ENCODE assay signal across 15 mouse cellular contexts in genomic region chr8:90058631-90059166, GRCm38 (mm10).
A peak's percentile ranks its signal among the peaks of the same experiment; 100 is the strongest.
DNase-seq lines count a peak whose midpoint lies in the region; ATAC-seq lines count a peak whose summit lies in the region.
"Had no signal": no experiment of that assay in that cellular context is flagged by ENCODE, and none has a peak within 500 bp of the region (broad histone marks: within the 10 kb centered on the region; RNA-seq: fewer than 3 reads in every experiment).

No protein-coding gene starts in this region.

- no peak overlapping the region for H3K4me2 ChIP-seq in midbrain, embryonic 13.5 days (replicated peaks)
- H3K4me2 ChIP-seq in midbrain, embryonic 14.5 days (ENCODE audit: low read length): no peak overlapping the region
- no peak overlapping the region; the same call in 1 of the 2 replicates for H3K4me2 ChIP-seq in forebrain, embryonic 15.5 days (replicated peaks)
- H3K4me2 ChIP-seq in kidney, embryonic 15.5 days: no peak overlapping the region
- H3K4me2 ChIP-seq in stomach, embryonic 16.5 days (ENCODE audit: low read depth, low read length): no peak overlapping the region
- H3K4me2 ChIP-seq: heart, embryonic 13.5 days; liver, embryonic 11.5 days had no signal

- H3K27ac ChIP-seq in midbrain, embryonic 13.5 days: peak overlapping the region; percentile 44; the same call in 1 of the 2 replicates
- no peak overlapping the region for H3K27ac ChIP-seq in midbrain, embryonic 14.5 days (replicated peaks; ENCODE audit: low read depth, low read length)
- H3K27ac ChIP-seq in forebrain, embryonic 15.5 days (replicated peaks): peak overlapping the region; percentile 52
- H3K27ac ChIP-seq in kidney, embryonic 15.5 days: peak overlapping the region; percentile 78
- no peak overlapping the region for H3K27ac ChIP-seq in stomach, embryonic 16.5 days (ENCODE audit: low read length)
- H3K27ac ChIP-seq: heart, embryonic 13.5 days had no signal

- H3K4me1 ChIP-seq in midbrain, embryonic 13.5 days (replicated peaks): peaks cover 14% of the 10 kb centered on the region
- no peaks in the 10 kb centered on the region for H3K4me1 ChIP-seq in midbrain, embryonic 14.5 days (ENCODE audit: control insufficient read depth, insufficient read depth, low read length)
- H3K4me1 ChIP-seq in forebrain, embryonic 15.5 days: peaks cover 10% of the 10 kb centered on the region
- H3K4me1 ChIP-seq in kidney, embryonic 15.5 days: peaks cover 5% of the 10 kb centered on the region; the same call in 1 of the 2 replicates
- no peaks in the 10 kb centered on the region for H3K4me1 ChIP-seq in stomach, embryonic 16.5 days (ENCODE audit: control insufficient read depth, insufficient read depth, low read length)

- no peak overlapping the region for H3K9ac ChIP-seq in midbrain, embryonic 13.5 days (replicated peaks)
- no peak overlapping the region for H3K9ac ChIP-seq in midbrain, embryonic 14.5 days (replicated peaks; ENCODE audit: low read length)
- H3K9ac ChIP-seq in forebrain, embryonic 15.5 days (replicated peaks): no peak overlapping the region
- no peak overlapping the region for H3K9ac ChIP-seq in kidney, embryonic 15.5 days
- no peak overlapping the region for H3K9ac ChIP-seq in stomach, embryonic 16.5 days (ENCODE audit: low read length)
- H3K9ac ChIP-seq: heart, embryonic 13.5 days had no signal

- H3K9me3 ChIP-seq in midbrain, embryonic 13.5 days: no peaks in the 10 kb centered on the region
- no peaks in the 10 kb centered on the region for H3K9me3 ChIP-seq in midbrain, embryonic 14.5 days (ENCODE audit: control insufficient read depth, low read length)
- H3K9me3 ChIP-seq in forebrain, embryonic 15.5 days: no peaks in the 10 kb centered on the region
- H3K9me3 ChIP-seq in kidney, embryonic 15.5 days (replicated peaks): no peaks in the 10 kb centered on the region
- H3K9me3 ChIP-seq in stomach, embryonic 16.5 days (replicated peaks; ENCODE audit: control insufficient read depth, low read length): no peaks in the 10 kb centered on the region
- H3K9me3 ChIP-seq: heart, embryonic 13.5 days had no signal

- H3K36me3 ChIP-seq in midbrain, embryonic 13.5 days: no peaks in the 10 kb centered on the region
- no peaks in the 10 kb centered on the region for H3K36me3 ChIP-seq in midbrain, embryonic 14.5 days (ENCODE audit: control insufficient read depth, insufficient read depth, low read length)
- no peaks in the 10 kb centered on the region for H3K36me3 ChIP-seq in forebrain, embryonic 15.5 days
- no peaks in the 10 kb centered on the region for H3K36me3 ChIP-seq in kidney, embryonic 15.5 days
- H3K36me3 ChIP-seq in stomach, embryonic 16.5 days (ENCODE audit: control insufficient read depth, insufficient read depth, low read length): no peaks in the 10 kb centered on the region
- H3K36me3 ChIP-seq: heart, embryonic 13.5 days had no signal

- WGBS in midbrain, embryonic 13.5 days: 68% methylated on average over 9 of the region's 9 CpGs
- WGBS in midbrain, embryonic 14.5 days: 71% methylated on average over 9 of the region's 9 CpGs
- WGBS in forebrain, embryonic 15.5 days: 32% methylated on average over 9 of the region's 9 CpGs
- WGBS in kidney, embryonic 15.5 days: 71% methylated on average over 9 of the region's 9 CpGs
- 60% methylated on average over 9 of the region's 9 CpGs for WGBS in stomach, embryonic 16.5 days

- H3K4me3 ChIP-seq in midbrain, embryonic 13.5 days (replicated peaks): no peak overlapping the region
- no peak overlapping the region for H3K4me3 ChIP-seq in midbrain, embryonic 14.5 days (replicated peaks; ENCODE audit: low read depth, low read length)
- no peak overlapping the region for H3K4me3 ChIP-seq in forebrain, embryonic 15.5 days
- no peak overlapping the region for H3K4me3 ChIP-seq in kidney, embryonic 15.5 days (replicated peaks)
- no peak overlapping the region for H3K4me3 ChIP-seq in stomach, embryonic 16.5 days (replicated peaks; ENCODE audit: low read length)
- H3K4me3 ChIP-seq: heart, embryonic 13.5 days; myocyte had no signal

- no peaks in the 10 kb centered on the region for H3K27me3 ChIP-seq in midbrain, embryonic 13.5 days
- no peaks in the 10 kb centered on the region for H3K27me3 ChIP-seq in midbrain, embryonic 14.5 days (ENCODE audit: control insufficient read depth, insufficient read depth, low read length)
- no peaks in the 10 kb centered on the region for H3K27me3 ChIP-seq in forebrain, embryonic 15.5 days
- H3K27me3 ChIP-seq in kidney, embryonic 15.5 days: no peaks in the 10 kb centered on the region
- H3K27me3 ChIP-seq in stomach, embryonic 16.5 days (ENCODE audit: control insufficient read depth, insufficient read depth, low read length): no peaks in the 10 kb centered on the region
- H3K27me3 ChIP-seq: heart, embryonic 13.5 days had no signal

- DNase-seq in midbrain, embryonic 14.5 days: no peak
- DNase-seq in lung, postnatal 10 days: no peak
- DNase-seq: gastrocnemius, postnatal 10 days; lung, postnatal 14 days; right cerebral cortex, adult 18-20 months had no signal

- no peak for ATAC-seq in midbrain, embryonic 13.5 days
- no peak for ATAC-seq in midbrain, embryonic 14.5 days (ENCODE audit: low FRiP score, low TSS enrichment)
- peak; percentile 58; the same call in 1 of the 2 replicates for ATAC-seq in forebrain, embryonic 15.5 days (replicated peaks)
- peak; percentile 86 for ATAC-seq in kidney, embryonic 15.5 days (replicated peaks; ENCODE audit: low FRiP score)
- 0 out of 2 replicates have a peak, but pooled peaks have one; percentile 25 for ATAC-seq in stomach, embryonic 16.5 days (ENCODE audit: insufficient read depth, low FRiP score)
- ATAC-seq in megakaryocyte, adult 5-6 weeks (ENCODE audit: poor library complexity, severe bottlenecking): no peak
- ATAC-seq: intestine, embryonic 16.5 days; Patski had no signal

Comparison
In these comparisons a context has a peak if more than half of its experiments do, and no peak if none do; other contexts are left out.
1. H3K27ac ChIP-seq: peak in midbrain, embryonic 13.5 days (single experiment), forebrain, embryonic 15.5 days (single experiment) and kidney, embryonic 15.5 days (single experiment); none in midbrain, embryonic 14.5 days (single experiment) and stomach, embryonic 16.5 days (single experiment).
2. ATAC-seq: peak in forebrain, embryonic 15.5 days (single experiment), kidney, embryonic 15.5 days (single experiment) and stomach, embryonic 16.5 days (single experiment); none in midbrain, embryonic 13.5 days (single experiment), midbrain, embryonic 14.5 days (single experiment) and megakaryocyte, adult 5-6 weeks (single experiment).